Mouse (Mus musculus) CH12.LX (cell line): ENCODE measurements around the gene Fam83f. TPM values are rescaled to one million over a fixed set of nuclear protein-coding genes. Genes with fewer than 3 reads are reported as not detected.
A peak's percentile ranks its signal among the peaks of the same experiment; 100 is the strongest.

Experiments
- DNase-seq: peaks from one replicate; pipeline ENCODE4 v3.0.0-alpha.2; 2013; ENCODE audit errors: extremely low read depth
- H3K27ac ChIP-seq: 2 replicates; pipeline ENCODE4 v1.5.1; 2012; ENCODE audit warnings: low read depth, mild to moderate bottlenecking, control low read depth, moderate library complexity; ENCODE audit not compliant: insufficient read depth
- H3K27me3 ChIP-seq: replicated peaks from 2 replicates; pipeline ENCODE3; 2012; ENCODE audit warnings: inconsistent platforms
- H3K36me3 ChIP-seq, 2 experiments: replicated peaks in 1 of 2; 2 replicates each; pipeline versions ENCODE3 to v1.6.1; 2012; ENCODE audit warnings: inconsistent platforms in 1 of 2, low read length in 1 of 2, mild to moderate bottlenecking in 1 of 2, mixed read lengths in 1 of 2, moderate library complexity in 1 of 2; ENCODE audit not compliant: control insufficient read depth in 1 of 2, insufficient read depth in 1 of 2
- H3K4me1 ChIP-seq, 2 experiments: 2 replicates each; pipeline ENCODE4 v1.6.1; 2012; ENCODE audit warnings: inconsistent platforms in 1 of 2, moderate library complexity in 1 of 2; ENCODE audit not compliant: insufficient read depth in 2 of 2, control insufficient read depth in 1 of 2
- H3K4me2 ChIP-seq: 2 replicates; pipeline ENCODE4 v1.6.1; 2012; ENCODE audit warnings: low read depth, mild to moderate bottlenecking, control low read depth; ENCODE audit not compliant: poor library complexity, insufficient read depth, severe bottlenecking
- H3K4me3 ChIP-seq, 3 experiments: fragments of 150-350 bp in 1 of 3; sonication (generic) in 1 of 3; replicated peaks in 1 of 3; 2 replicates each; pipeline versions ENCODE3 to v1.5.1; 2011 to 2012; ENCODE audit warnings: low read depth in 2 of 3, low read length in 2 of 3, mild to moderate bottlenecking in 2 of 3, moderate library complexity in 2 of 3, control low read depth in 1 of 3, improper control_type of control experiment in 1 of 3, inconsistent platforms in 1 of 3, mixed read lengths in 1 of 3; ENCODE audit not compliant: poor library complexity in 1 of 3
- H3K79me2 ChIP-seq: replicated peaks from 2 replicates; pipeline ENCODE4 v1.6.1; 2012; ENCODE audit warnings: mild to moderate bottlenecking, moderate library complexity; ENCODE audit not compliant: control insufficient read depth, poor library complexity, insufficient read depth, severe bottlenecking; ENCODE audit errors: extremely low read depth
- H3K9ac ChIP-seq: 2 replicates; pipeline ENCODE4 v1.6.1; 2012; ENCODE audit warnings: low read depth, mild to moderate bottlenecking, control low read depth, moderate library complexity; ENCODE audit not compliant: insufficient read depth
- H3K9me3 ChIP-seq: replicated peaks from 2 replicates; pipeline ENCODE3; 2012; ENCODE audit warnings: low read length, inconsistent platforms, mixed read lengths
- CHD1 ChIP-seq: IDR thresholded peaks from 2 replicates; pipeline ENCODE4 v1.6.1; 2012; ENCODE audit warnings: low read depth, low read length, improper control_type of control experiment, inconsistent platforms
- CTCF ChIP-seq, 2 experiments: IDR thresholded peaks in 1 of 2; conservative IDR thresholded peaks in 1 of 2; 2 replicates each; pipeline ENCODE4 v1.5.1; 2011 to 2012; ENCODE audit warnings: low read depth in 2 of 2, low read length in 2 of 2, improper control_type of control experiment in 1 of 2, inconsistent platforms in 1 of 2, mild to moderate bottlenecking in 1 of 2, moderate library complexity in 1 of 2
- E2F4 ChIP-seq: IDR thresholded peaks from 2 replicates; pipeline ENCODE4 v1.6.1; 2011; ENCODE audit warnings: low read depth, low read length, improper control_type of control experiment; ENCODE audit not compliant: insufficient replicate concordance
- ELF1 ChIP-seq: IDR thresholded peaks from 2 replicates; pipeline ENCODE4 v1.6.1; 2014; ENCODE audit warnings: low read depth, mild to moderate bottlenecking, inconsistent platforms, low read length, improper control_type of control experiment
- EP300 ChIP-seq: IDR thresholded peaks from 2 replicates; pipeline ENCODE4 v1.6.1; 2011; ENCODE audit warnings: low read length, improper control_type of control experiment
- ETS1 ChIP-seq: conservative IDR thresholded peaks from 2 replicates; pipeline ENCODE4 v1.6.1; 2012; ENCODE audit warnings: low read depth, mild to moderate bottlenecking, inconsistent platforms, low read length, improper control_type of control experiment, moderate library complexity
- GABPA ChIP-seq: IDR thresholded peaks from 2 replicates; pipeline ENCODE4 v1.6.1; 2012; ENCODE audit warnings: low read depth, low read length, improper control_type of control experiment, inconsistent platforms; ENCODE audit not compliant: insufficient replicate concordance
- JUND ChIP-seq: conservative IDR thresholded peaks from 2 replicates; pipeline ENCODE4 v1.6.1; 2011; ENCODE audit warnings: low read depth, low read length, improper control_type of control experiment
- KAT2A ChIP-seq: IDR thresholded peaks from 2 replicates; pipeline ENCODE4 v1.6.1; 2012; ENCODE audit warnings: low read length, improper control_type of control experiment, inconsistent platforms; ENCODE audit not compliant: insufficient replicate concordance
- MAFK ChIP-seq: IDR thresholded peaks from 2 replicates; pipeline ENCODE4 v1.6.1; 2011; ENCODE audit warnings: low read length, improper control_type of control experiment; ENCODE audit not compliant: insufficient replicate concordance
- MAZ ChIP-seq: IDR thresholded peaks from 2 replicates; pipeline ENCODE4 v1.6.1; 2012; ENCODE audit warnings: low read depth, mild to moderate bottlenecking, inconsistent platforms, low read length, improper control_type of control experiment, moderate library complexity
- MEF2A ChIP-seq: IDR thresholded peaks from 2 replicates; pipeline ENCODE4 v1.6.1; 2014; ENCODE audit warnings: low read depth, mild to moderate bottlenecking, inconsistent platforms, low read length, improper control_type of control experiment, borderline replicate concordance
- MYC ChIP-seq: IDR thresholded peaks from 2 replicates; pipeline ENCODE4 v1.6.1; 2011; ENCODE audit warnings: low read depth, mild to moderate bottlenecking, improper control_type of control experiment, low read length
- PAX5 ChIP-seq: IDR thresholded peaks from 2 replicates; pipeline ENCODE4 v1.6.1; 2012; ENCODE audit warnings: low read length, inconsistent platforms, mixed read lengths
- POLR2A ChIP-seq: IDR thresholded peaks from 2 replicates; pipeline ENCODE4 v1.6.1; 2011; ENCODE audit warnings: low read depth, mild to moderate bottlenecking, improper control_type of control experiment, low read length
- SIN3A ChIP-seq: IDR thresholded peaks from 2 replicates; pipeline ENCODE4 v1.6.1; 2012; ENCODE audit warnings: low read length, improper control_type of control experiment, inconsistent platforms
- TBP ChIP-seq: conservative IDR thresholded peaks from 2 replicates; pipeline ENCODE4 v1.6.1; 2011; ENCODE audit warnings: low read depth, low read length, improper control_type of control experiment
- TCF12 ChIP-seq: IDR thresholded peaks from 2 replicates; pipeline ENCODE4 v1.6.1; 2014; ENCODE audit warnings: low read depth, mild to moderate bottlenecking, inconsistent platforms, low read length, improper control_type of control experiment
- UBTF ChIP-seq: IDR thresholded peaks from 2 replicates; pipeline ENCODE4 v1.6.1; 2012; ENCODE audit warnings: low read depth, mild to moderate bottlenecking, inconsistent platforms, low read length, improper control_type of control experiment, moderate library complexity
- USF1 ChIP-seq: IDR thresholded peaks from 2 replicates; pipeline ENCODE4 v1.6.1; 2014; ENCODE audit warnings: low read depth, mild to moderate bottlenecking, inconsistent platforms, low read length, improper control_type of control experiment
- USF2 ChIP-seq: conservative IDR thresholded peaks from 2 replicates; pipeline ENCODE4 v1.6.1; 2011; ENCODE audit warnings: low read depth, low read length, improper control_type of control experiment
- ZMIZ1 ChIP-seq: IDR thresholded peaks from 2 replicates; pipeline ENCODE4 v1.6.1; 2012; ENCODE audit warnings: low read depth, mild to moderate bottlenecking, inconsistent platforms, low read length, improper control_type of control experiment
- dilution Hi-C: fragments of 300-500 bp; cut with MboI; formaldehyde crosslinking; loops from 2 replicates; pipeline ENCODE4 v1.14.3; 2020; ENCODE audit warnings: low sequenced_read_pairs; ENCODE audit not compliant: extremely low pct_unique_long_range_greater_than_20kb, extremely low pct_ligation_motif_present
- in situ Hi-C: fragments of 300-500 bp; cut with MboI; formaldehyde crosslinking; loops from 3 replicates; pipeline ENCODE4 v1.14.3; 2019; ENCODE audit warnings: low sequenced_read_pairs, low pct_ligation_motif_present, low pct_unique_long_range_greater_than_20kb, mixed read lengths
- polyA plus RNA-seq: library from polyadenylated mRNA; unstranded; fragments of >175 nt; gene quantifications from 2 replicates; pipeline ENCODE4 v1.2.1, GENCODE M21; 2012; ENCODE audit warnings: low read depth; ENCODE audit not compliant: insufficient read length
- total RNA-seq, 2 experiments: library from RNA; depleted of rRNA; stranded (reverse); fragments of 300-350 nt in 1 of 2; fragments of >200 nt in 1 of 2; gene quantifications; 2 replicates each; pipeline ENCODE4 v1.2.3; 2012 to 2014

Fam83f gene
- total and polyA plus RNA-seq, 3 experiments: 0.08 to 0.27 (median 0.20) TPM

DNA sequence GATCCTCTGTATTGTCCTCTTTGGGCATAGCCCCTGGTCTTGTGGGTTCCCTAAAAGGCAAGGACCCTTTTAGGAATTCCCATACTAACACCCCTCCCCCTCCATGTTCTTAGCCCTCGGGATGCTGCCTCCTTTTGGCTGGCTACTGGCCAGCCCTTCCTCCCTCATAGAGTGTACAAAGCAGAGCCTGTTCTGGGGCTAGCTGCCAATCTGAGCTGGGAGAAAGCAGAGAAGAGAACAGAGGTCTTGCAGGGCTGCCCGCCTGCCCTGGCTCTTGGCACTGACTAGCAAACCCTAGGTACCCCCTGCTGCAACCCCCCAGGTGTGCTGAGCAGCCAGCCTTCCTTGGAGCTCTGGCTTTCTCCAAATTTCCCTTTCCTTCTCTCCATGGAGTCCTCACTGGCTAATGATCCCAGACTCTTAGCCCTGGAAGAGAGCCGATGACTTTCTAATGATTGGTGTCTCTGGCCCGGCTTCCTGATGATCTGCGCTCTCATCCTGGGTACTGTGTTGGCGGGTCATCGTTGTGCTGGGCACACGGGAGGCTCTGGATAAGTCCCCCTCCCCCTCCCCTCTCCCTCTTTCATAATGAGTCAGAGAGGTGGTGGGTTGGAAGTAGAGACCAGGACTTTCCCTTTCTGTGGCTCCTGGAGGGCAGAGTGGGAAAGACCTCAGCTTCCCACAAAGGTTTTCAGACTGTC, 8.0 kb downstream of the Fam83f start:
- H3K9me3 ChIP-seq: no peaks in the 10 kb centered on the region
- no peaks in the 10 kb centered on the region for H3K27me3 ChIP-seq
- H3K4me1 ChIP-seq: peaks cover 27 to 98% of the 10 kb centered on the region in 2 experiments
- H3K79me2 ChIP-seq: no peaks in the 10 kb centered on the region
- no peak overlapping the region for H3K27ac ChIP-seq
- dilution Hi-C loops (no loop called here), in situ Hi-C loops (loop anchor here (5.0 kb wide), 1 partner anchor 42 kb away; no protein-coding TSS in a partner anchor)
- H3K4me3 ChIP-seq: no peak overlapping the region
- TF ChIP-seq ZMIZ1 (no peak), USF2 (no peak), CTCF (conservative IDR thresholded peaks at IDR 0.05 in 1 of 2, IDR thresholded peaks at IDR 0.05 in 1 of 2; ENCODE audit: low read depth in 2 of 2, low read length in 2 of 2) (no peak), POLR2A (no peak)
- no peaks in the 10 kb centered on the region for H3K36me3 ChIP-seq
- no peak for DNase-seq
- H3K4me2 ChIP-seq: no peak overlapping the region
- H3K9ac ChIP-seq: no peak overlapping the region

- H3K27ac ChIP-seq: no peak overlapping the region
- H3K9ac ChIP-seq: no peak overlapping the region
- H3K27me3 ChIP-seq: no peaks in the 10 kb centered on the region
- no peaks in the 10 kb centered on the region for H3K79me2 ChIP-seq
- peak overlapping the region in 1 of 3 experiments; percentile 36 for H3K4me3 ChIP-seq
- TF ChIP-seq CTCF (conservative IDR thresholded peaks at IDR 0.05 in 1 of 2, IDR thresholded peaks at IDR 0.05 in 1 of 2; ENCODE audit: low read depth in 2 of 2, low read length in 2 of 2) (no peak), KAT2A (no peak), ELF1 (no peak), USF1 (no peak), UBTF (no peak), POLR2A (no peak), EP300 (no peak), E2F4 (no peak), CHD1 (no peak)
- H3K4me1 ChIP-seq: peaks cover 22 to 96% of the 10 kb centered on the region in 2 experiments
- in situ Hi-C loops (loop anchor here (5.0 kb wide), 1 partner anchor 43 kb away; no protein-coding TSS in a partner anchor), dilution Hi-C loops (no loop called here)
- H3K9me3 ChIP-seq: no peaks in the 10 kb centered on the region
- H3K4me2 ChIP-seq: no peak overlapping the region
- no peak for DNase-seq
- H3K36me3 ChIP-seq: no peaks in the 10 kb centered on the region
Observed at GRCm38 (mm10) chr15:80680347-80681030, 8.8 kb downstream of the Fam83f start.

GRCm38 (mm10) chr15:80681466-80681881, 9.8 kb downstream of the Fam83f start:
- H3K4me3 ChIP-seq: peak overlapping the region in 1 of 3 experiments; percentile 37
- dilution Hi-C loops (no loop called here), in situ Hi-C loops (loop anchor here (5.0 kb wide), 1 partner anchor 44 kb away; no protein-coding TSS in a partner anchor)
- no peaks in the 10 kb centered on the region for H3K27me3 ChIP-seq
- no peaks in the 10 kb centered on the region for H3K79me2 ChIP-seq
- DNase-seq: peak; percentile 73
- H3K27ac ChIP-seq: peak overlapping the region; percentile 11; the same call in 1 of the 2 replicates
- H3K9me3 ChIP-seq: no peaks in the 10 kb centered on the region
- no peak overlapping the region for H3K9ac ChIP-seq
- H3K36me3 ChIP-seq: no peaks in the 10 kb centered on the region
- peaks cover 22 to 87% of the 10 kb centered on the region in 2 experiments for H3K4me1 ChIP-seq
- peak overlapping the region; percentile 41 for H3K4me2 ChIP-seq
- TF ChIP-seq TBP (no peak), CTCF (conservative IDR thresholded peaks at IDR 0.05 in 1 of 2, IDR thresholded peaks at IDR 0.05 in 1 of 2; ENCODE audit: low read depth in 2 of 2, low read length in 2 of 2) (no peak), POLR2A (0 out of 2 replicates have a peak, but pooled peaks have one; percentile 29), USF1 (no peak), MYC (0 out of 2 replicates have a peak, but pooled peaks have one; percentile 55), JUND (no peak), GABPA (no peak), ETS1 (peak; percentile 79; the same call in 1 of the 2 replicates), TCF12 (0 out of 2 replicates have a peak, but pooled peaks have one; percentile 33), MAZ (0 out of 2 replicates have a peak, but pooled peaks have one; percentile 38), PAX5 (no peak), MEF2A (no peak), MAFK (no peak), SIN3A (0 out of 2 replicates have a peak, but pooled peaks have one; percentile 28)
